Mouse (Mus musculus) kidney, postnatal 4 days (tissue): ENCODE data around the gene Gli2.

ENCODE experiments used
- DNase-seq, 2 experiments: peaks; one replicate each; pipeline ENCODE4 v3.0.0; 2021; ENCODE audit warnings: mixed read lengths in 2 of 2

Gli2 gene

GRCm38 (mm10) chr1:119051192-119051937, 2.1 kb downstream of the Gli2 start:
- DNase-seq, result peak; percentile 15 to 19

- peak in 1 of 2 experiments; percentile 9 for DNase-seq
Measured at GRCm38 (mm10) chr1:119049812-119050615, 3.4 kb downstream of the Gli2 start.

GRCm38 (mm10) chr1:119048988-119049387, 4.4 kb downstream of the Gli2 start:
- no peak for DNase-seq

GRCm38 (mm10) chr1:119048547-119048946, 4.9 kb downstream of the Gli2 start:
- DNase-seq, result peak in 1 of 2 experiments; percentile 19

GRCm38 (mm10) chr1:119047462-119048371, 5.7 kb downstream of the Gli2 start:
- peak; percentile 61 to 70 for DNase-seq

GRCm38 (mm10) chr1:119038436-119038835, 15.0 kb downstream of the Gli2 start:
- DNase-seq, result no peak

GRCm38 (mm10) chr1:119035931-119036330, 17.5 kb downstream of the Gli2 start:
- DNase-seq, result no peak

GRCm38 (mm10) chr1:119035301-119035700, 18.1 kb downstream of the Gli2 start:
- DNase-seq, result peak in 1 of 2 experiments; percentile 33

- no peak for DNase-seq
Measured at GRCm38 (mm10) chr1:119034163-119034705, 19.2 kb downstream of the Gli2 start.

- DNase-seq, result peak; percentile 69 to 78
Measured at GRCm38 (mm10) chr1:119033450-119034162, 19.8 kb downstream of the Gli2 start.

GRCm38 (mm10) chr1:119031185-119031584, 22.2 kb downstream of the Gli2 start:
- DNase-seq, result no peak

- DNase-seq, result peak; percentile 41 to 58
Measured at GRCm38 (mm10) chr1:119025647-119026358, 27.6 kb downstream of the Gli2 start.

- peak in 1 of 2 experiments; percentile 23 for DNase-seq
Measured at GRCm38 (mm10) chr1:119022311-119022710, 31.1 kb downstream of the Gli2 start.

GRCm38 (mm10) chr1:119020092-119020491, 33.3 kb downstream of the Gli2 start:
- DNase-seq, result no peak

GRCm38 (mm10) chr1:119019056-119019455, 34.4 kb downstream of the Gli2 start:
- DNase-seq, result peak in 1 of 2 experiments; percentile 16

GRCm38 (mm10) chr1:119016866-119017265, 36.6 kb downstream of the Gli2 start:
- no peak for DNase-seq

GRCm38 (mm10) chr1:119015108-119015507, 38.3 kb downstream of the Gli2 start:
- no peak for DNase-seq

GRCm38 (mm10) chr1:119008949-119009348, 44.5 kb downstream of the Gli2 start:
- DNase-seq, result no peak

- DNase-seq, result no peak
Measured at GRCm38 (mm10) chr1:119003852-119004398, 49.5 kb downstream of the Gli2 start.

- DNase-seq, result peak; percentile 16 to 31
Measured at GRCm38 (mm10) chr1:119001454-119002034, 51.9 kb downstream of the Gli2 start.
